Mouse (Mus musculus): ENCODE measurements around the gene Prl. TPM values are rescaled to one million over a fixed set of nuclear protein-coding genes. Genes with fewer than 3 reads are reported as not detected.
"Not testable (repeated sequence)": the region's sequence is repeated elsewhere in the genome, so short reads cannot be mapped to it uniquely, and the experiment has no call there.

Gene Prl
- total RNA-seq (2021), result not detected
- long read RNA-seq, experiment 1, result 0 reads
- long read RNA-seq, experiment 2, result 0 reads

GRCm38 (mm10) chr13:27057270-27057669 is at the start of gene Prl:
TSS of gene Prl (plus strand) at chr13:27057570.
- no peak for DNase-seq (ENCODE audit: low spot score in 2 of 2)

GRCm38 (mm10) chr13:27026614-27027013 is 30.8 kb upstream of the Prl start:
- DNase-seq (ENCODE audit: low spot score in 2 of 2), result no peak

GRCm38 (mm10) chr13:27027376-27027775 is 30.0 kb upstream of the Prl start:
- DNase-seq (ENCODE audit: low spot score in 2 of 2), result no peak

GRCm38 (mm10) chr13:27028501-27029240 is 28.7 kb upstream of the Prl start:
- no peak for DNase-seq (ENCODE audit: low spot score in 2 of 2)

- DNase-seq (ENCODE audit: low spot score in 2 of 2), result no peak
These were observed 26.1 kb upstream of the Prl start for GRCm38 (mm10) chr13:27031101-27031852.

GRCm38 (mm10) chr13:27031853-27032240 is 25.5 kb upstream of the Prl start:
- DNase-seq (ENCODE audit: low spot score in 2 of 2), result no peak

- DNase-seq (ENCODE audit: low spot score in 2 of 2), result no peak
These were observed 24.4 kb upstream of the Prl start for GRCm38 (mm10) chr13:27032998-27033397.

- DNase-seq (ENCODE audit: low spot score in 2 of 2), result no peak
These were observed 15.2 kb upstream of the Prl start for GRCm38 (mm10) chr13:27042185-27042584.

GRCm38 (mm10) chr13:27043326-27043725 is 14.0 kb upstream of the Prl start:
- no peak for DNase-seq (ENCODE audit: low spot score in 2 of 2)

- no peak for DNase-seq (ENCODE audit: low spot score in 2 of 2)
These were observed 1.8 kb downstream of the Prl start for GRCm38 (mm10) chr13:27059177-27059576.

GRCm38 (mm10) chr13:27093890-27094289 is 36.5 kb downstream of the Prl start, which contains the start of gene Prl3d1:
TSS of gene Prl3d1 (plus strand) at chr13:27094190.
- DNase-seq (ENCODE audit: low spot score in 2 of 2), result not testable (repeated sequence)

Other genes with a start within 250 kb of the Prl start
- not detected for gene Prl3d1, start 36.6 kb downstream of the Prl start, total RNA-seq (2021)
- gene Prl3d2, start 64.1 kb downstream of the Prl start, total RNA-seq (2021), result not detected
- gene Prl3d3, start 99.2 kb downstream of the Prl start, total RNA-seq (2021), result not detected
- not detected for gene Prl3c1, start 139.1 kb downstream of the Prl start, total RNA-seq (2021)
- not detected for gene Prl3b1, start 184.3 kb downstream of the Prl start, total RNA-seq (2021)
- gene Prl3a1, start 201.9 kb downstream of the Prl start, total RNA-seq (2021), result not detected

Measured in adrenal gland, adult 18-20 months (tissue).